Mouse (Mus musculus): ENCODE measurements around the gene Gtf2ird1.

DNA sequence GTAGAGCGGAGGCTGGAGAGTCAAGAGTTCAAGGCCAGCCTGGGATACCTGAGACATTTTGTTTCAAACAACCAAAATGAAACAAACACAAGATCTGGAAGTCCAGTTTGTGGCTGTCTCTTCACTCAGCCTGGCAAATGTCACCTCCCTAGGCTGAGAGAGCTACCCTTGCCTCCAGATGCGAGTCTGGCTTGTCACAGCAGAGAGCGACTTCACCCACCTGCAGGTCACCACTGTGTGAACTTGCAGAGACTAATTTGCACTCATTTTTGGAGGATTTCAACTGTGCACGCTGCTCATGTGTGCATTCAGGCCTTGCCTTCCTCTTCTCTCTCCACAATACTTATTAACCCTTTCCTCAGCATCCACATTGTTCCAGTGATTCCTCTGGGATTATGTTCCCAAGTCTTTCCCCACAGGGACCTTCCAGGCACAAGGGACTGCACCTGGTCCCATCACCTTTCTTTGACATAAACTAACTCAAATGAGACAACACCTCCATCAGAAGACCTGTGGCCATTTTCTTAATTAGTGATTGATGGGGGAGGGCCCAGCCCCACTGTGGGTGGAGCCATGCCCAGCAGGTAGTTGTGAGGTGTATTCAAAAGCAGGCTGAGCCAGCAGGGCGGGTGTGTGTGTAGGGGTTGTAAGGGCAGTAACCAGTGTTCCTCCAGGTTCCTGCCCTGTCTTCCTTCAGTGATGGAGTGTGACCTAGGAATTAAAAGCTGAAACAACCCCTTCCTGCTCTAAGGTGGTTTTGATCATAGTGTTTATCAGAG is 84.8 kb downstream of the Gtf2ird1 start:
- TF ChIP-seq CTCF (conservative IDR thresholded peaks at IDR 0.05; ENCODE audit: low read length) (no peak), POU5F1 (IDR thresholded peaks at IDR 0.05; ENCODE audit: borderline replicate concordance, low read length) (no peak), NANOG (IDR thresholded peaks at IDR 0.05; ENCODE audit: borderline replicate concordance, low read length) (no peak)
